Mouse (Mus musculus) mammary gland, adult 2 months (tissue): ENCODE results near the gene Arpc1b. TPM values are rescaled to one million over a fixed set of nuclear protein-coding genes. Genes with fewer than 3 reads are reported as not detected.

Experiments
- polyA plus RNA-seq: library from polyadenylated mRNA; depleted of rRNA; stranded (reverse); fragments of >200 nt; gene quantifications from 2 replicates; pipeline ENCODE4 v1.2.3, GENCODE M21; 2012; ENCODE audit warnings: low replicate concordance; rRNA removed

Arpc1b gene
- polyA plus RNA-seq = 586 and 942 TPM in 2 replicates

DNA sequence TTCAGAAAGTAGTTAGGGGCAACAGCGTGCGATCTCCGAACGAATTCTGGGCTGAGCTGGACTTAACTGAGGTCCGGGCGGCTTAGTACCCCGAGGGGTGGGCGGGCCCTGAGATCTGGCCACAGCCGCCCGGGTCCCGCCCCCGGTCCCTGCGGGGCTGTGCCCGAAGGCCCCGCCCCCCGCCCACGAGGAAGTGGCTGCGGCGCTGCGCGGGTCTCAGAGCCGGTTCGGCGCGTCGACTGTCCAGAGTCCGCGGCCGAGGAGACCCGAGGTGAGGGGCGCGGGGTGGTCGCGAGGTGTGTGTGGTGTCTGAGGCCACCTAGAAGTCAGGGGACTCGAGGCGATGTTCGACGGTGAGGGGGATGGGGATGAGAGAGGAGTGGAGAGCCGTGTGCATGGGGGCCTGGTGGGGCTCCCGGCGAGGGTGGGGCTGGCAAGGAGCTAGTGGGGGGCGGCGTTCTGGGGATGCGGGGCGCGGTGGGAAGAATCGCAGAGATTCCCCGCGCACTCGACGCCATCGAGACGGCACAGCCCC, at the start of gene Arpc1b:
Arpc1b (plus strand) TSS at position 145 of the 535 bp plus-strand sequence.

GRCm38 (mm10) chr5:145083632-145084451, 30.2 kb upstream of the Arpc1b start, which contains the start of the genes Arpc1a and Kpna7:
TSS of gene Arpc1a (plus strand) at chr5:145083830.
TSS of gene Kpna7 (minus strand) at chr5:145084030.

GRCm38 (mm10) chr5:145139571-145140519, 25.8 kb downstream of the Arpc1b start, which contains the start of the genes Pdap1 and Bud31:
TSS of gene Pdap1 (minus strand) at chr5:145140238.
TSS of gene Bud31 (plus strand) at chr5:145140362.

DNA sequence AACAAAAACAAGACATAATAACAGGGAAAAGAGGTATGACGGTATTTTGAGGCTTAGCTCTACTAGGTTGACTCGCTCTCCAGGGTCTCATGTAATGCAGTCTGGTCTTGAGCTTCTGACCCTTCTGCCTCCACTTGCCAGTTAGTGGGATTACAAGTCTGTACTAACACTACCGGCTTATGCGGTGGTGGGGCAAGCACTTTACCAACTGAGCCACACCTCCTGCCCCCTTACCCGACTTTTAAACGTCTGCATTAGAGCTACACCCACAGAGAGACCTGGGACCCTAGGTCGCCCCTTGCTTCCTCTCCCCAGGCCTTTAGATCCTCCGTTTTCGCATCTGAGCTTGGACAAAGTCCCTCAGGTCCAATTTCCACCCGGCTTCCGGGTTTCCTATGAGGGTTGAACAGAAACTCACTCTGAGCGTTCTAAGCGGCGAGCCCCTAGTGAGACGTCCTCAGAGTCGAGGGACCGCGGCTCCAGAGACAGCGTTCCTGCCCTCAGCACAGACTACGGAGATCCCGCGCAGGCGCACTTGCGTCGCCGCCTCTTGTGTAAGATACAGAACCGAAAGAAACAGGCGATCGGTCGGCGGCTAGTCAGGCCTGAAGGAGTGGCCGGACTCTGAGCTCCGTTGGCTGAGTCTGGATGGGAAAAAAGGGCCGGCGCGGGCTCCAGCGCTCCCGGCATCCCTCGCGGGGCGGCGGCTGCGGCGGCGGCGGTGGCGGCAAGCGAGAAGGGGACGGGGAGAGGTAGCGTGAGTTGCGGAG, 52.7 kb downstream of the Arpc1b start, which contains the start of the genes Ptcd1 and Cpsf4:
Ptcd1 (minus strand) TSS at position 573 of the 770 bp plus-strand sequence.
Cpsf4 (plus strand) TSS at position 678 of the 770 bp plus-strand sequence.

Other genes starting within 250 kb of the Arpc1b start
- 36.6 and 42.3 TPM in 2 replicates for gene Smurf1, start 148.4 kb upstream of the Arpc1b start, polyA plus RNA-seq
- not detected in 2 replicates for gene Gm4871, start 81.5 kb upstream of the Arpc1b start, polyA plus RNA-seq
- not detected in 2 replicates for gene 1700018F24Rik, start 71.2 kb upstream of the Arpc1b start, polyA plus RNA-seq
- gene Arpc1a, start 30.4 kb upstream of the Arpc1b start, polyA plus RNA-seq = 103 and 111 TPM in 2 replicates
- not detected in 2 replicates for gene Kpna7, start 30.2 kb upstream of the Arpc1b start, polyA plus RNA-seq
- gene Pdap1, start 26.0 kb downstream of the Arpc1b start, polyA plus RNA-seq = 21.0 and 26.7 TPM in 2 replicates
- gene Bud31, start 26.1 kb downstream of the Arpc1b start, polyA plus RNA-seq = 36.2 and 74.0 TPM in 2 replicates
- gene Ptcd1, start 52.9 kb downstream of the Arpc1b start, polyA plus RNA-seq = 13.3 and 13.5 TPM in 2 replicates
- 22.3 and 29.3 TPM in 2 replicates for gene Cpsf4, start 53.0 kb downstream of the Arpc1b start, polyA plus RNA-seq
- 99.7 and 184 TPM in 2 replicates for gene Atp5j2, start 77.8 kb downstream of the Arpc1b start, polyA plus RNA-seq
- gene Zkscan14, start 87.7 kb downstream of the Arpc1b start, polyA plus RNA-seq = 2.7 and 3.5 TPM in 2 replicates
- 3.2 and 5.7 TPM in 2 replicates for gene Zkscan5, start 90.3 kb downstream of the Arpc1b start, polyA plus RNA-seq
- 12.0 and 23.5 TPM in 2 replicates for gene Zfp655, start 117.5 kb downstream of the Arpc1b start, polyA plus RNA-seq
- gene Zscan25, start 166.3 kb downstream of the Arpc1b start, polyA plus RNA-seq = 14.3 and 22.2 TPM in 2 replicates
- gene Cyp3a57, start 231.1 kb downstream of the Arpc1b start, polyA plus RNA-seq = 3.2 and 10.4 TPM in 2 replicates